Mouse (Mus musculus) liver, embryonic 12.5 days (tissue): Measurements from ENCODE around the gene Slc17a7. TPM values are rescaled to one million over a fixed set of nuclear protein-coding genes. Genes with fewer than 3 reads are reported as not detected.

Experiments
- ATAC-seq: fragments of 200-750 bp; cut with Nextera tagmentation; 2 replicates; pipeline ENCODE4 v1.8.0; 2017; ENCODE audit warnings: moderate number of reproducible peaks, mild to moderate bottlenecking, moderate library complexity
- H3K27ac ChIP-seq: fragments of 300-500 bp; sonication (generic); 2 replicates; pipeline ENCODE4 v1.5.1; 2016; ENCODE audit warnings: mild to moderate bottlenecking
- H3K27me3 ChIP-seq: fragments of 300-500 bp; sonication (generic); replicated peaks from 2 replicates; pipeline ENCODE4 v1.6.1; 2016; ENCODE audit warnings: mild to moderate bottlenecking, moderate library complexity
- H3K36me3 ChIP-seq: fragments of 300-500 bp; sonication (generic); 2 replicates; pipeline ENCODE4 v1.6.1; 2016; ENCODE audit warnings: mild to moderate bottlenecking, moderate library complexity
- H3K4me1 ChIP-seq: fragments of 300-500 bp; sonication (generic); 2 replicates; pipeline ENCODE4 v1.6.1; 2016
- H3K4me2 ChIP-seq: fragments of 300-500 bp; sonication (generic); 2 replicates; pipeline ENCODE4 v1.6.1; 2016; ENCODE audit warnings: mild to moderate bottlenecking, moderate library complexity
- H3K4me3 ChIP-seq: fragments of 300-500 bp; sonication (generic); 2 replicates; pipeline ENCODE4 v1.5.1; 2016; ENCODE audit warnings: mild to moderate bottlenecking, moderate library complexity
- H3K9ac ChIP-seq: fragments of 300-500 bp; sonication (generic); 2 replicates; pipeline ENCODE4 v1.6.1; 2016; ENCODE audit warnings: mild to moderate bottlenecking, moderate library complexity
- H3K9me3 ChIP-seq: fragments of 300-500 bp; sonication (generic); replicated peaks from 2 replicates; pipeline ENCODE4 v1.6.1; 2016; ENCODE audit warnings: mild to moderate bottlenecking, moderate library complexity
- WGBS: fragments of 180-500 bp; shearing (Covaris S2); methylation state at CpG from one replicate; pipeline ENCODE4 v1.1.7; 2016; ENCODE audit not compliant: insufficient replicate concordance; 5-methylcytosine and 5-hydroxymethylcytosine counted together
- polyA plus RNA-seq: library from polyadenylated mRNA; unstranded; fragments of >200 nt; fragmentation: Nextera tagmentation; extraction: Ambion mirVana; gene quantifications from 2 replicates; pipeline ENCODE4 v1.2.1, GENCODE M21; 2016

Gene Slc17a7
- polyA plus RNA-seq, 1 experiment from 2014 or later = not detected

- no peaks in the 10 kb centered on the region for H3K9me3 ChIP-seq
- H3K27ac ChIP-seq = no peak overlapping the region
- peak; percentile 4; the same call in 1 of the 2 replicates for ATAC-seq
- H3K4me1 ChIP-seq = peaks cover 18% of the 10 kb centered on the region
- peak overlapping the region; percentile 21 for H3K4me3 ChIP-seq
- peak overlapping the region; percentile 69 for H3K4me2 ChIP-seq
- H3K9ac ChIP-seq = 0 out of 2 replicates have a peak overlapping the region, but pooled peaks have one; percentile 7
- H3K27me3 ChIP-seq = peaks cover 100% of the 10 kb centered on the region
- WGBS = 17% methylated on average over 11 of the region's 11 CpGs
- no peaks in the 10 kb centered on the region for H3K36me3 ChIP-seq
These were observed 18.9 kb downstream of the Slc17a7 start for GRCm38 (mm10) chr7:45182606-45183005.

- Histone ChIP-seq H3K9me3 (no peaks in the 10 kb centered on the region), H3K9ac (no peak overlapping the region), H3K4me3 (no peak overlapping the region), H3K27me3 (peaks cover 100% of the 10 kb centered on the region), H3K4me2 (no peak overlapping the region), H3K4me1 (peaks cover 18% of the 10 kb centered on the region), H3K36me3 (no peaks in the 10 kb centered on the region), H3K27ac (no peak overlapping the region)
- 58% methylated on average over 7 of the region's 7 CpGs for whole genome bisulfite sequencing
- ATAC-seq = no peak
These were observed 19.9 kb downstream of the Slc17a7 start for GRCm38 (mm10) chr7:45183672-45184071.

- Histone ChIP-seq H3K4me1 (peaks cover 18% of the 10 kb centered on the region), H3K36me3 (no peaks in the 10 kb centered on the region), H3K4me2 (no peak overlapping the region), H3K27ac (no peak overlapping the region), H3K4me3 (no peak overlapping the region), H3K9ac (no peak overlapping the region), H3K27me3 (peaks cover 100% of the 10 kb centered on the region), H3K9me3 (no peaks in the 10 kb centered on the region)
- WGBS = 47% methylated on average over 7 of the region's 7 CpGs
- ATAC-seq = no peak
These were observed 22.2 kb downstream of the Slc17a7 start for GRCm38 (mm10) chr7:45185921-45186320.

GRCm38 (mm10) chr7:45189600-45189999 is 25.9 kb downstream of the Slc17a7 start:
- no peak overlapping the region for H3K4me2 ChIP-seq
- no peak overlapping the region for H3K27ac ChIP-seq
- H3K4me3 ChIP-seq = no peak overlapping the region
- no peaks in the 10 kb centered on the region for H3K36me3 ChIP-seq
- no peaks in the 10 kb centered on the region for H3K4me1 ChIP-seq
- no peak for ATAC-seq
- no peak overlapping the region for H3K9ac ChIP-seq
- peaks cover 100% of the 10 kb centered on the region for H3K27me3 ChIP-seq
- 34% methylated on average over 16 of the region's 16 CpGs for WGBS
- no peaks in the 10 kb centered on the region for H3K9me3 ChIP-seq

GRCm38 (mm10) chr7:45190186-45190585 is 26.4 kb downstream of the Slc17a7 start:
- no peak for ATAC-seq
- no peaks in the 10 kb centered on the region for H3K36me3 ChIP-seq
- H3K27me3 ChIP-seq = peaks cover 98% of the 10 kb centered on the region
- no peak overlapping the region for H3K4me2 ChIP-seq
- H3K9me3 ChIP-seq = no peaks in the 10 kb centered on the region
- H3K4me1 ChIP-seq = no peaks in the 10 kb centered on the region
- H3K9ac ChIP-seq = no peak overlapping the region
- no peak overlapping the region for H3K27ac ChIP-seq
- 75% methylated on average over 6 of the region's 6 CpGs for WGBS
- H3K4me3 ChIP-seq = no peak overlapping the region

- H3K4me2 ChIP-seq = no peak overlapping the region
- H3K9ac ChIP-seq = no peak overlapping the region
- H3K27ac ChIP-seq = no peak overlapping the region
- H3K4me3 ChIP-seq = no peak overlapping the region
- WGBS = 44% methylated on average over 2 of the region's 2 CpGs
- H3K36me3 ChIP-seq = no peaks in the 10 kb centered on the region
- no peaks in the 10 kb centered on the region for H3K9me3 ChIP-seq
- peaks cover 97% of the 10 kb centered on the region for H3K27me3 ChIP-seq
- no peaks in the 10 kb centered on the region for H3K4me1 ChIP-seq
- no peak for ATAC-seq
These were observed 27.4 kb downstream of the Slc17a7 start for GRCm38 (mm10) chr7:45191161-45191560.

GRCm38 (mm10) chr7:45191803-45192363 is 28.1 kb downstream of the Slc17a7 start:
- Histone ChIP-seq H3K9me3 (no peaks in the 10 kb centered on the region), H3K27me3 (peaks cover 96% of the 10 kb centered on the region), H3K4me2 (no peak overlapping the region), H3K9ac (no peak overlapping the region), H3K36me3 (no peaks in the 10 kb centered on the region), H3K4me3 (no peak overlapping the region), H3K27ac (no peak overlapping the region), H3K4me1 (no peaks in the 10 kb centered on the region)
- 17% methylated on average over 8 of the region's 8 CpGs for WGBS
- no peak for ATAC-seq

- no peak overlapping the region for H3K9ac ChIP-seq
- no peak overlapping the region for H3K4me2 ChIP-seq
- H3K9me3 ChIP-seq = no peaks in the 10 kb centered on the region
- no peaks in the 10 kb centered on the region for H3K36me3 ChIP-seq
- 61% methylated on average over 7 of the region's 7 CpGs for WGBS
- no peak overlapping the region for H3K4me3 ChIP-seq
- H3K27ac ChIP-seq = no peak overlapping the region
- no peaks in the 10 kb centered on the region for H3K4me1 ChIP-seq
- H3K27me3 ChIP-seq = peaks cover 96% of the 10 kb centered on the region
- no peak for ATAC-seq
These were observed 29.0 kb downstream of the Slc17a7 start for GRCm38 (mm10) chr7:45192585-45193310.

- H3K9ac ChIP-seq = no peak overlapping the region
- 50% methylated on average over 4 of the region's 5 CpGs for WGBS
- no peaks in the 10 kb centered on the region for H3K9me3 ChIP-seq
- H3K4me3 ChIP-seq = no peak overlapping the region
- no peak overlapping the region for H3K27ac ChIP-seq
- H3K27me3 ChIP-seq = peaks cover 91% of the 10 kb centered on the region
- H3K36me3 ChIP-seq = no peaks in the 10 kb centered on the region
- H3K4me2 ChIP-seq = no peak overlapping the region
- ATAC-seq = no peak
- no peaks in the 10 kb centered on the region for H3K4me1 ChIP-seq
These were observed 29.7 kb downstream of the Slc17a7 start for GRCm38 (mm10) chr7:45193406-45193805.

- 62% methylated on average over 17 of the region's 17 CpGs for WGBS
These were observed 30.4 kb downstream of the Slc17a7 start for GRCm38 (mm10) chr7:45193871-45194785.

GRCm38 (mm10) chr7:45195341-45196175 is 31.8 kb downstream of the Slc17a7 start:
- Histone ChIP-seq H3K4me3 (no peak overlapping the region), H3K9ac (no peak overlapping the region), H3K36me3 (no peaks in the 10 kb centered on the region), H3K27me3 (peaks cover 89% of the 10 kb centered on the region), H3K4me2 (no peak overlapping the region), H3K9me3 (no peaks in the 10 kb centered on the region), H3K4me1 (no peaks in the 10 kb centered on the region), H3K27ac (no peak overlapping the region)
- no peak for ATAC-seq
- 57% methylated on average over 13 of the region's 13 CpGs for WGBS

More at GRCm38 (mm10) chr7:45193871-45194785, 30.4 kb downstream of the Slc17a7 start:
- Histone ChIP-seq H3K9ac (no peak overlapping the region), H3K4me1 (no peaks in the 10 kb centered on the region), H3K4me3 (no peak overlapping the region), H3K27ac (no peak overlapping the region), H3K4me2 (no peak overlapping the region), H3K9me3 (no peaks in the 10 kb centered on the region), H3K36me3 (no peaks in the 10 kb centered on the region), H3K27me3 (peaks cover 90% of the 10 kb centered on the region)
- ATAC-seq = no peak
